Mouse (Mus musculus) CH12.LX (cell line): ENCODE results near the gene Gm13693. TPM values are rescaled to one million over a fixed set of nuclear protein-coding genes. Genes with fewer than 3 reads are reported as not detected.

Experiments used
- DNase-seq: peaks from one replicate; pipeline ENCODE4 v3.0.0-alpha.2; 2013; ENCODE audit errors: extremely low read depth
- H3K27ac ChIP-seq: 2 replicates; pipeline ENCODE4 v1.5.1; 2012; ENCODE audit warnings: low read depth, mild to moderate bottlenecking, control low read depth, moderate library complexity; ENCODE audit not compliant: insufficient read depth
- H3K27me3 ChIP-seq: replicated peaks from 2 replicates; pipeline ENCODE3; 2012; ENCODE audit warnings: inconsistent platforms
- H3K36me3 ChIP-seq, 2 experiments: replicated peaks in 1 of 2; 2 replicates each; pipeline versions ENCODE3 to v1.6.1; 2012; ENCODE audit warnings: inconsistent platforms in 1 of 2, low read length in 1 of 2, mild to moderate bottlenecking in 1 of 2, mixed read lengths in 1 of 2, moderate library complexity in 1 of 2; ENCODE audit not compliant: control insufficient read depth in 1 of 2, insufficient read depth in 1 of 2
- H3K4me1 ChIP-seq, 2 experiments: 2 replicates each; pipeline ENCODE4 v1.6.1; 2012; ENCODE audit warnings: inconsistent platforms in 1 of 2, moderate library complexity in 1 of 2; ENCODE audit not compliant: insufficient read depth in 2 of 2, control insufficient read depth in 1 of 2
- H3K4me2 ChIP-seq: 2 replicates; pipeline ENCODE4 v1.6.1; 2012; ENCODE audit warnings: low read depth, mild to moderate bottlenecking, control low read depth; ENCODE audit not compliant: poor library complexity, insufficient read depth, severe bottlenecking
- H3K4me3 ChIP-seq, 3 experiments: fragments of 150-350 bp in 1 of 3; sonication (generic) in 1 of 3; replicated peaks in 1 of 3; 2 replicates each; pipeline versions ENCODE3 to v1.5.1; 2011 to 2012; ENCODE audit warnings: low read depth in 2 of 3, low read length in 2 of 3, mild to moderate bottlenecking in 2 of 3, moderate library complexity in 2 of 3, control low read depth in 1 of 3, improper control_type of control experiment in 1 of 3, inconsistent platforms in 1 of 3, mixed read lengths in 1 of 3; ENCODE audit not compliant: poor library complexity in 1 of 3
- H3K79me2 ChIP-seq: replicated peaks from 2 replicates; pipeline ENCODE4 v1.6.1; 2012; ENCODE audit warnings: mild to moderate bottlenecking, moderate library complexity; ENCODE audit not compliant: control insufficient read depth, poor library complexity, insufficient read depth, severe bottlenecking; ENCODE audit errors: extremely low read depth
- H3K9ac ChIP-seq: 2 replicates; pipeline ENCODE4 v1.6.1; 2012; ENCODE audit warnings: low read depth, mild to moderate bottlenecking, control low read depth, moderate library complexity; ENCODE audit not compliant: insufficient read depth
- H3K9me3 ChIP-seq: replicated peaks from 2 replicates; pipeline ENCODE3; 2012; ENCODE audit warnings: low read length, inconsistent platforms, mixed read lengths
- BHLHE40 ChIP-seq: IDR thresholded peaks from 2 replicates; pipeline ENCODE4 v1.6.1; 2011; ENCODE audit warnings: mild to moderate bottlenecking, low read depth, low read length, improper control_type of control experiment
- CHD2 ChIP-seq: IDR thresholded peaks from 2 replicates; pipeline ENCODE4 v1.6.1; 2011; ENCODE audit warnings: low read length, improper control_type of control experiment
- E2F4 ChIP-seq: IDR thresholded peaks from 2 replicates; pipeline ENCODE4 v1.6.1; 2011; ENCODE audit warnings: low read depth, low read length, improper control_type of control experiment; ENCODE audit not compliant: insufficient replicate concordance
- ELF1 ChIP-seq: IDR thresholded peaks from 2 replicates; pipeline ENCODE4 v1.6.1; 2014; ENCODE audit warnings: low read depth, mild to moderate bottlenecking, inconsistent platforms, low read length, improper control_type of control experiment
- JUND ChIP-seq: conservative IDR thresholded peaks from 2 replicates; pipeline ENCODE4 v1.6.1; 2011; ENCODE audit warnings: low read depth, low read length, improper control_type of control experiment
- MAX ChIP-seq: IDR thresholded peaks from 2 replicates; pipeline ENCODE4 v1.6.1; 2011; ENCODE audit warnings: low read length, improper control_type of control experiment
- MAZ ChIP-seq: IDR thresholded peaks from 2 replicates; pipeline ENCODE4 v1.6.1; 2012; ENCODE audit warnings: low read depth, mild to moderate bottlenecking, inconsistent platforms, low read length, improper control_type of control experiment, moderate library complexity
- MEF2A ChIP-seq: IDR thresholded peaks from 2 replicates; pipeline ENCODE4 v1.6.1; 2014; ENCODE audit warnings: low read depth, mild to moderate bottlenecking, inconsistent platforms, low read length, improper control_type of control experiment, borderline replicate concordance
- MYC ChIP-seq: IDR thresholded peaks from 2 replicates; pipeline ENCODE4 v1.6.1; 2011; ENCODE audit warnings: low read depth, mild to moderate bottlenecking, improper control_type of control experiment, low read length
- NELFE ChIP-seq: IDR thresholded peaks from 2 replicates; pipeline ENCODE4 v1.6.1; 2011; ENCODE audit warnings: low read depth, low read length, improper control_type of control experiment
- NRF1 ChIP-seq: IDR thresholded peaks from 2 replicates; pipeline ENCODE4 v1.6.1; 2014; ENCODE audit warnings: low read depth, mild to moderate bottlenecking, inconsistent platforms, low read length, improper control_type of control experiment, moderate library complexity
- RAD21 ChIP-seq: IDR thresholded peaks from 2 replicates; pipeline ENCODE4 v1.6.1; 2011; ENCODE audit warnings: low read depth, mild to moderate bottlenecking, low read length, improper control_type of control experiment, moderate library complexity
- SMC3 ChIP-seq: IDR thresholded peaks from 2 replicates; pipeline ENCODE4 v1.6.1; 2011; ENCODE audit warnings: low read depth, low read length, improper control_type of control experiment
- TCF12 ChIP-seq: IDR thresholded peaks from 2 replicates; pipeline ENCODE4 v1.6.1; 2014; ENCODE audit warnings: low read depth, mild to moderate bottlenecking, inconsistent platforms, low read length, improper control_type of control experiment
- UBTF ChIP-seq: IDR thresholded peaks from 2 replicates; pipeline ENCODE4 v1.6.1; 2012; ENCODE audit warnings: low read depth, mild to moderate bottlenecking, inconsistent platforms, low read length, improper control_type of control experiment, moderate library complexity
- USF2 ChIP-seq: conservative IDR thresholded peaks from 2 replicates; pipeline ENCODE4 v1.6.1; 2011; ENCODE audit warnings: low read depth, low read length, improper control_type of control experiment
- ZKSCAN1 ChIP-seq: IDR thresholded peaks from 2 replicates; pipeline ENCODE4 v1.6.1; 2012; ENCODE audit warnings: low read depth, inconsistent platforms, low read length, improper control_type of control experiment, borderline replicate concordance
- ZMIZ1 ChIP-seq: IDR thresholded peaks from 2 replicates; pipeline ENCODE4 v1.6.1; 2012; ENCODE audit warnings: low read depth, mild to moderate bottlenecking, inconsistent platforms, low read length, improper control_type of control experiment
- ZNF384 ChIP-seq: IDR thresholded peaks from 2 replicates; pipeline ENCODE4 v1.6.1; 2012; ENCODE audit warnings: low read depth, low read length, improper control_type of control experiment, inconsistent platforms
- dilution Hi-C: fragments of 300-500 bp; cut with MboI; formaldehyde crosslinking; loops from 2 replicates; pipeline ENCODE4 v1.14.3; 2020; ENCODE audit warnings: low sequenced_read_pairs; ENCODE audit not compliant: extremely low pct_unique_long_range_greater_than_20kb, extremely low pct_ligation_motif_present
- in situ Hi-C: fragments of 300-500 bp; cut with MboI; formaldehyde crosslinking; loops from 3 replicates; pipeline ENCODE4 v1.14.3; 2019; ENCODE audit warnings: low sequenced_read_pairs, low pct_ligation_motif_present, low pct_unique_long_range_greater_than_20kb, mixed read lengths
- polyA plus RNA-seq: library from polyadenylated mRNA; unstranded; fragments of >175 nt; gene quantifications from 2 replicates; pipeline ENCODE4 v1.2.1, GENCODE M21; 2012; ENCODE audit warnings: low read depth; ENCODE audit not compliant: insufficient read length
- total RNA-seq, 2 experiments: library from RNA; depleted of rRNA; stranded (reverse); fragments of 300-350 nt in 1 of 2; fragments of >200 nt in 1 of 2; gene quantifications; 2 replicates each; pipeline ENCODE4 v1.2.3; 2012 to 2014

Gene Gm13693
- total and polyA plus RNA-seq, 3 experiments = 0.04 to 0.44 TPM; not detected in 1

GRCm38 (mm10) chr2:84008913-84009312 lies 47.6 kb downstream of the Gm13693 start (continued):
- no peak for TF ChIP-seq USF2

- H3K36me3 ChIP-seq = no peaks in the 10 kb centered on the region
- in situ Hi-C loops (no loop called here), dilution Hi-C loops (no loop called here)
- no peaks in the 10 kb centered on the region for H3K9me3 ChIP-seq
- H3K4me3 ChIP-seq = no peak overlapping the region
- no peaks in the 10 kb centered on the region for H3K27me3 ChIP-seq
- H3K27ac ChIP-seq = no peak overlapping the region
- TF ChIP-seq UBTF (no peak), ZMIZ1 (no peak), ZKSCAN1 (no peak), ZNF384 (no peak), NELFE (no peak), SMC3 (no peak), ELF1 (no peak), NRF1 (no peak), MAZ (no peak), E2F4 (no peak), TCF12 (no peak), MYC (no peak), CHD2 (no peak), JUND (no peak), MAX (no peak), MEF2A (no peak), BHLHE40 (no peak), RAD21 (no peak)
- DNase-seq = no peak
- no peak overlapping the region for H3K9ac ChIP-seq
- H3K4me1 ChIP-seq = no peaks in the 10 kb centered on the region
- no peaks in the 10 kb centered on the region for H3K79me2 ChIP-seq
- H3K4me2 ChIP-seq = no peak overlapping the region
Observed at GRCm38 (mm10) chr2:84009818-84010217, 48.5 kb downstream of the Gm13693 start.

Other genes starting within 250 kb of the Gm13693 start
- gene Itgav, start 237.1 kb upstream of the Gm13693 start, total RNA-seq (2012; rRNA removed) = 25.0 and 25.5 TPM in 2 replicates
- 16.2 and 16.7 TPM in 2 replicates for gene Itgav, start 237.1 kb upstream of the Gm13693 start, total RNA-seq (2014; rRNA removed)
- 19.7 and 28.2 TPM in 2 replicates for gene Itgav, start 237.1 kb upstream of the Gm13693 start, polyA plus RNA-seq
- gene Fam171b, start 148.9 kb upstream of the Gm13693 start, total RNA-seq (2012; rRNA removed) = 0.80 and 2.1 TPM in 2 replicates
- 0.69 and 0.72 TPM in 2 replicates for gene Fam171b, start 148.9 kb upstream of the Gm13693 start, total RNA-seq (2014; rRNA removed)
- gene Fam171b, start 148.9 kb upstream of the Gm13693 start, polyA plus RNA-seq = 0.76 and 0.77 TPM in 2 replicates
- not detected in 2 replicates for gene Zswim2, start 20.3 kb upstream of the Gm13693 start, total RNA-seq (2012; rRNA removed)
- not detected in 2 replicates for gene Zswim2, start 20.3 kb upstream of the Gm13693 start, total RNA-seq (2014; rRNA removed)
- not detected in 2 replicates for gene Zswim2, start 20.3 kb upstream of the Gm13693 start, polyA plus RNA-seq
- gene Gm13698, start 5.8 kb upstream of the Gm13693 start, total RNA-seq (2012; rRNA removed) = 0.04 TPM in 1 of 2 replicates, not detected in the other
- gene Gm13698, start 5.8 kb upstream of the Gm13693 start, total RNA-seq (2014; rRNA removed) = 0.34 and 0.44 TPM in 2 replicates
- gene Gm13698, start 5.8 kb upstream of the Gm13693 start, polyA plus RNA-seq = not detected in 2 replicates
- gene Gm13695, start 5.8 kb downstream of the Gm13693 start, total RNA-seq (2012; rRNA removed) = 0.04 TPM in 1 of 2 replicates, not detected in the other
- gene Gm13695, start 5.8 kb downstream of the Gm13693 start, total RNA-seq (2014; rRNA removed) = 0.34 TPM in 1 of 2 replicates, not detected in the other
- gene Gm13695, start 5.8 kb downstream of the Gm13693 start, polyA plus RNA-seq = not detected in 2 replicates
- 0.04 TPM in 1 of 2 replicates, not detected in the other for gene Gm13696, start 11.6 kb downstream of the Gm13693 start, total RNA-seq (2012; rRNA removed)
- 0.34 and 0.44 TPM in 2 replicates for gene Gm13696, start 11.6 kb downstream of the Gm13693 start, total RNA-seq (2014; rRNA removed)
- gene Gm13696, start 11.6 kb downstream of the Gm13693 start, polyA plus RNA-seq = not detected in 2 replicates
- 0.04 TPM in 1 of 2 replicates, not detected in the other for gene Gm13694, start 17.4 kb downstream of the Gm13693 start, total RNA-seq (2012; rRNA removed)
- gene Gm13694, start 17.4 kb downstream of the Gm13693 start, total RNA-seq (2014; rRNA removed) = 0.34 and 0.44 TPM in 2 replicates
- gene Gm13694, start 17.4 kb downstream of the Gm13693 start, polyA plus RNA-seq = not detected in 2 replicates
- gene Gm13697, start 23.2 kb downstream of the Gm13693 start, total RNA-seq (2012; rRNA removed) = 0.04 TPM in 1 of 2 replicates, not detected in the other
- 0.34 and 0.44 TPM in 2 replicates for gene Gm13697, start 23.2 kb downstream of the Gm13693 start, total RNA-seq (2014; rRNA removed)
- not detected in 2 replicates for gene Gm13697, start 23.2 kb downstream of the Gm13693 start, polyA plus RNA-seq
- 0.04 TPM in 1 of 2 replicates, not detected in the other for gene Gm13691, start 29.1 kb downstream of the Gm13693 start, total RNA-seq (2012; rRNA removed)
- 0.34 and 0.44 TPM in 2 replicates for gene Gm13691, start 29.1 kb downstream of the Gm13693 start, total RNA-seq (2014; rRNA removed)
- not detected in 2 replicates for gene Gm13691, start 29.1 kb downstream of the Gm13693 start, polyA plus RNA-seq